Mouse (Mus musculus): ENCODE results near the gene Afm. TPM values are rescaled to one million over a fixed set of nuclear protein-coding genes. Genes with fewer than 3 reads are reported as not detected.

Afm gene
- 0.99 and 1.3 TPM in 2 replicates for polyA plus RNA-seq (2012; rRNA removed)

GRCm38 (mm10) chr5:90518356-90519100, at the start of gene Afm:
TSS of gene Afm (plus strand) at chr5:90518932.
- H3K4me3 ChIP-seq (ENCODE audit: control insufficient read depth, low read depth, low read length): no peak within 1 kb of the TSS
- H3K4me1 ChIP-seq (ENCODE audit: control insufficient read depth, insufficient read depth, low read length): no peaks in the 10 kb centered on the region
- TF ChIP-seq POLR2A (IDR thresholded peaks at IDR 0.05; ENCODE audit: control insufficient read depth, low read depth, low read length): no peak
- TF ChIP-seq CTCF (IDR thresholded peaks at IDR 0.05; ENCODE audit: control insufficient read depth, insufficient read depth, insufficient replicate concordance, low read depth, low read length): no peak
- no peak within 1 kb of the TSS for H3K27ac ChIP-seq (ENCODE audit: control insufficient read depth, insufficient read depth, low read depth, low read length)
- H3K27me3 ChIP-seq (ENCODE audit: control insufficient read depth, insufficient read depth, low read length): no peaks in the 10 kb centered on the region
- H3K36me3 ChIP-seq (ENCODE audit: control insufficient read depth, insufficient read depth, low read length): no peaks in the 10 kb centered on the region

GRCm38 (mm10) chr5:90470836-90471235, 47.9 kb upstream of the Afm start:
- no peak overlapping the region for H3K4me3 ChIP-seq (ENCODE audit: control insufficient read depth, low read depth, low read length)
- H3K4me1 ChIP-seq (ENCODE audit: control insufficient read depth, insufficient read depth, low read length): no peaks in the 10 kb centered on the region
- no peak overlapping the region for H3K27ac ChIP-seq (ENCODE audit: control insufficient read depth, insufficient read depth, low read depth, low read length)
- no peak for TF ChIP-seq CTCF (IDR thresholded peaks at IDR 0.05; ENCODE audit: control insufficient read depth, insufficient read depth, insufficient replicate concordance, low read depth, low read length)
- no peaks in the 10 kb centered on the region for H3K27me3 ChIP-seq (ENCODE audit: control insufficient read depth, insufficient read depth, low read length)
- no peaks in the 10 kb centered on the region for H3K36me3 ChIP-seq (ENCODE audit: control insufficient read depth, insufficient read depth, low read length)

DNA sequence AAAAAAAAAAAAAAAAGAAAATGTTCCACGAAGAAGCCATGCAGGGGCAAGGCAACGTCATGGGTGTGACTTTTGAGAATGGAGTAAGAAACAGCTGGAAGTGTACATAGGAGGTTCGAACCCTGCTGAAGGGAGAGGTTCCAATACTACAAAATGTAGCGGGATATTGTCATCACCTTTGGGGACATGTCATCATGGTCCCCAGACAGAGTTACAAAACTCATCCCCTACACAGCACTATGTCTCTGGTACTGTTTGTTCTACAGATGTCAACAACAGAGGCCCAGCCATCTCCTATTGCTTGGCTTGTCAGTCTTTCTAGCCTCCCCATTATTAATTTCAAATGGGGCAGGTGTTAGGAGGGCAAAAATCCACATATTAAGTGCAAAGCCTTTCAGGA, 44.8 kb upstream of the Afm start:
- TF ChIP-seq POLR2A (IDR thresholded peaks at IDR 0.05; ENCODE audit: control insufficient read depth, low read depth, low read length): no peak
- TF ChIP-seq CTCF (IDR thresholded peaks at IDR 0.05; ENCODE audit: control insufficient read depth, insufficient read depth, insufficient replicate concordance, low read depth, low read length): no peak
- no peak overlapping the region for H3K27ac ChIP-seq (ENCODE audit: control insufficient read depth, insufficient read depth, low read depth, low read length)
- no peaks in the 10 kb centered on the region for H3K4me1 ChIP-seq (ENCODE audit: control insufficient read depth, insufficient read depth, low read length)
- H3K4me3 ChIP-seq (ENCODE audit: control insufficient read depth, low read depth, low read length): no peak overlapping the region
- no peaks in the 10 kb centered on the region for H3K36me3 ChIP-seq (ENCODE audit: control insufficient read depth, insufficient read depth, low read length)
- H3K27me3 ChIP-seq (ENCODE audit: control insufficient read depth, insufficient read depth, low read length): no peaks in the 10 kb centered on the region

GRCm38 (mm10) chr5:90474369-90474768, 44.4 kb upstream of the Afm start:
- TF ChIP-seq CTCF (IDR thresholded peaks at IDR 0.05; ENCODE audit: control insufficient read depth, insufficient read depth, insufficient replicate concordance, low read depth, low read length) (no peak), POLR2A (IDR thresholded peaks at IDR 0.05; ENCODE audit: control insufficient read depth, low read depth, low read length) (no peak)
- no peak overlapping the region for H3K27ac ChIP-seq (ENCODE audit: control insufficient read depth, insufficient read depth, low read depth, low read length)
- H3K36me3 ChIP-seq (ENCODE audit: control insufficient read depth, insufficient read depth, low read length): no peaks in the 10 kb centered on the region
- H3K4me1 ChIP-seq (ENCODE audit: control insufficient read depth, insufficient read depth, low read length): no peaks in the 10 kb centered on the region
- no peaks in the 10 kb centered on the region for H3K27me3 ChIP-seq (ENCODE audit: control insufficient read depth, insufficient read depth, low read length)
- H3K4me3 ChIP-seq (ENCODE audit: control insufficient read depth, low read depth, low read length): no peak overlapping the region

DNA sequence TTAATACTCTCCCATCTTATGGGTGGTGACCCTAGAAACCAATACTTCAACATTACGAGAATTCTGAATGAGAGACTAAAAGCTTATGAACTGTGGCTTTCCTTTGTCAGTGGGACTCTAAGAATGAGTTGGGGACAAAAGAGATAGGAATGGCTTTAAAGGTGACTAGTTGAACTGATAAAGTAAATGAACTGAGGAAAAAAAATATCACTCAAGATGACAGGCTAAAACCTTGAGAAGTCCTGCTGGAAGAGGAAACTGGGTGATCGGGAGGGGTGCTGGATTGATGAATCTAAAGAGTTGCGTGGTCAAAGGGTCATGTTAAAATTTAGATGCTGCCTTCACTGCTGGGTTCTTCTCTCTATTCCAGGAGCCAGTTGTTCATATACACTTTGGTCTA, 42.0 kb upstream of the Afm start:
- Histone ChIP-seq H3K4me1 (ENCODE audit: control insufficient read depth, insufficient read depth, low read length) (no peaks in the 10 kb centered on the region), H3K36me3 (ENCODE audit: control insufficient read depth, insufficient read depth, low read length) (no peaks in the 10 kb centered on the region), H3K27me3 (ENCODE audit: control insufficient read depth, insufficient read depth, low read length) (no peaks in the 10 kb centered on the region), H3K4me3 (ENCODE audit: control insufficient read depth, low read depth, low read length) (no peak overlapping the region), H3K27ac (ENCODE audit: control insufficient read depth, insufficient read depth, low read depth, low read length) (no peak overlapping the region)
- TF ChIP-seq CTCF (IDR thresholded peaks at IDR 0.05; ENCODE audit: control insufficient read depth, insufficient read depth, insufficient replicate concordance, low read depth, low read length): no peak
- no peak for TF ChIP-seq POLR2A (IDR thresholded peaks at IDR 0.05; ENCODE audit: control insufficient read depth, low read depth, low read length)

DNA sequence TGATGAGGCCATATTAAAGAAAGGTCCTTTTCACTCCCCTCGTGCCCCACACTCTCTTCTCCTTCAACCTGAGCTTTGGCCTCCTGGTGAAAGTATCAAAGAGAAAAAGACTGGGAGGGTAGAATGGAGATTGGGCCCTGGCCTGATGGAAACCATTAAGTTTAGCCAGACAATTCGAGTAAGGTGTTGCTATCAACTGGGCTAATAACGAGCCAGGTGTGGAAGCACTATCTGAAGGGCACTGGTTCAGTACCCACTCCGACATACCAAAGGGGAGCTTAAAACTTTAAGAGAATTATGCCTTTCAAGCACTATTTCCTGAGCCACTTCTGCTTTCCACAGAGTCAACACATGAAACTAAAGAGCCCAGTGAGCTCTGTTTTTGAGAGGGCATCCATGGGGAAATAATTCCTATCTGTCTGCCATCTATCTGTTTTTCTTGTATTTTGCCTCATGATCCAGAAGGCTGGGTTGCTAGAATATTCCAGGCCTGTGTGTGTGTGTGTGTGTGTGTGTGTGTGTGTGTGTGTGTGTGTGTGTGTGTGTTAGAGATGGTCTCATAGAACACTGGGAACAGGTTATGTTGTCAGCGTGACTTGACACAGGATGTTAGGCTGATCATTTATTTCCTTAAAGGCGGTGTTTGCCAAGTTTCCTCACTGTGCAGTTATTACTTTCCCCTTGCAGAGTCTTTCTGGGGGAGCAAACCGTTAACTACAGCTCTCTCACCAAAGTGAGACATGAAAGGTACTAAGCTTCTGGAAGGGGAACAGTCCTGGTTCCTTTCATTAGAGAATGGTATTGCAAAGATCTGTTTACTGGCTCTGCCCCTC, 41.2 kb upstream of the Afm start:
- Histone ChIP-seq H3K4me1 (ENCODE audit: control insufficient read depth, insufficient read depth, low read length) (no peaks in the 10 kb centered on the region), H3K27ac (ENCODE audit: control insufficient read depth, insufficient read depth, low read depth, low read length) (no peak overlapping the region), H3K4me3 (ENCODE audit: control insufficient read depth, low read depth, low read length) (no peak overlapping the region), H3K36me3 (ENCODE audit: control insufficient read depth, insufficient read depth, low read length) (no peaks in the 10 kb centered on the region), H3K27me3 (ENCODE audit: control insufficient read depth, insufficient read depth, low read length) (no peaks in the 10 kb centered on the region)
- TF ChIP-seq POLR2A (IDR thresholded peaks at IDR 0.05; ENCODE audit: control insufficient read depth, low read depth, low read length) (no peak), CTCF (IDR thresholded peaks at IDR 0.05; ENCODE audit: control insufficient read depth, insufficient read depth, insufficient replicate concordance, low read depth, low read length) (no peak)

GRCm38 (mm10) chr5:90478886-90479285, 39.8 kb upstream of the Afm start:
- Histone ChIP-seq H3K4me1 (ENCODE audit: control insufficient read depth, insufficient read depth, low read length) (no peaks in the 10 kb centered on the region), H3K27me3 (ENCODE audit: control insufficient read depth, insufficient read depth, low read length) (no peaks in the 10 kb centered on the region), H3K27ac (ENCODE audit: control insufficient read depth, insufficient read depth, low read depth, low read length) (no peak overlapping the region), H3K36me3 (ENCODE audit: control insufficient read depth, insufficient read depth, low read length) (no peaks in the 10 kb centered on the region), H3K4me3 (ENCODE audit: control insufficient read depth, low read depth, low read length) (no peak overlapping the region)
- TF ChIP-seq POLR2A (IDR thresholded peaks at IDR 0.05; ENCODE audit: control insufficient read depth, low read depth, low read length) (no peak), CTCF (IDR thresholded peaks at IDR 0.05; ENCODE audit: control insufficient read depth, insufficient read depth, insufficient replicate concordance, low read depth, low read length) (no peak)

All from testis, adult 2 months (tissue).